Mouse (Mus musculus) gastrocnemius, postnatal 4 days (tissue): ENCODE data around the gene Otud4. TPM values are rescaled to one million over a fixed set of nuclear protein-coding genes. Genes with fewer than 3 reads are reported as not detected.

ENCODE experiments used
- total RNA-seq, 2 experiments: library from RNA; stranded (reverse); gene quantifications; 2 replicates each; pipeline ENCODE4 v1.2.3; 2021

Gene Otud4
- total RNA-seq, 2 experiments from 2014 or later = 54.7 to 65.1 TPM

Other genes with a start within 250 kb of the Otud4 start
- gene Smad1, start 240.1 kb upstream of the Otud4 start, total RNA-seq = 10 to 100 TPM; 53.4 to 56.1 TPM
- 10 to 100 TPM; 45.1 to 54.0 TPM for gene Abce1, start 72.1 kb downstream of the Otud4 start, total RNA-seq
- 1 to 10 TPM; 7.1 to 10.0 TPM for gene Anapc10, start 72.2 kb downstream of the Otud4 start, total RNA-seq